Mouse (Mus musculus): Measurements from ENCODE around the gene Wdr78. TPM values are rescaled to one million over a fixed set of nuclear protein-coding genes. Genes with fewer than 3 reads are reported as not detected.

Wdr78 gene
- polyA plus RNA-seq, 1 experiment = 8.5 TPM

DNA sequence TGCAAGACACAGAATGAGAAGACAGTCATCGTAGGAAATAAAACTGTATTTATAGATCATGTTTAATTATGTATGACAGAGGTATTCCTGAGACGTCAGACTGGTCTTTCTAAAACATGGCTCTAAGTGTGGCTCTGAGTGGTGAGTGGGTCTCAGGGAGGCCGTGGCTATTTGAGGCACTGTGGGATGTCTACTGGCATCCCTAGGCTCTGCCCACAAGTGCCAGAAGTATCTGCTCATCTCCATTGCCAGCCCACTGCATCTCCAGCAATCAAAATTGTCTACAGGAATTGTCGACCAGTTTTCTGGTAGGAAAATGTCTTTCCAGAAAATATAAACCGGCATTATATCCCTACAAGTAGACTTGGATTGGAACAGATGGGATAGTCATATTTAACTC, 57.4 kb downstream of the Wdr78 start:
- no peak for TF ChIP-seq CTCF (IDR thresholded peaks at IDR 0.05; ENCODE audit: borderline replicate concordance, extremely low read depth, insufficient read depth, insufficient read length)
- TF ChIP-seq POLR2A (IDR thresholded peaks at IDR 0.05; ENCODE audit: borderline replicate concordance, extremely low read depth, insufficient read depth, insufficient read length, poor library complexity, severe bottlenecking) = no peak
- DNase-seq (ENCODE audit: low read depth) = no peak

DNA sequence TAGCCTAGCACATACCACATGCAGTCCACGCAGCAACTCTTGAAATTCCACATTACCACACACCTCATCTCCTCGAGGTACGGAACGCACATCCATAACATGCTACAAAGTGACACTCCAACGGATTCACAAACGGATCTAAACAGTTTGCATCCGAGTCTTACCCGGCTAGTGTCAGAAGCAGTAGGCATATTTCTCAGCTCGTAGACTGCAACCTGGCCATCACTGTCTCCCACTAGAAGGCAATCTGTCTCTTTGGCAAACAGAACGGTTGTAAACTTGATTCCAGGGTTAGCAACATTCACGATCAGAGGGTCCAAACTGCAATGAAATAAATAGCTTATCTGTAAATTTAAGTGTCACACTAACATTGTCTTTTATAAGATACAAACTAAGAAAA, 66.3 kb downstream of the Wdr78 start:
- DNase-seq (ENCODE audit: low read depth) = peak; percentile 2
- no peak for TF ChIP-seq CTCF (IDR thresholded peaks at IDR 0.05; ENCODE audit: borderline replicate concordance, extremely low read depth, insufficient read depth, insufficient read length)
- TF ChIP-seq POLR2A (IDR thresholded peaks at IDR 0.05; ENCODE audit: borderline replicate concordance, extremely low read depth, insufficient read depth, insufficient read length, poor library complexity, severe bottlenecking) = no peak

DNA sequence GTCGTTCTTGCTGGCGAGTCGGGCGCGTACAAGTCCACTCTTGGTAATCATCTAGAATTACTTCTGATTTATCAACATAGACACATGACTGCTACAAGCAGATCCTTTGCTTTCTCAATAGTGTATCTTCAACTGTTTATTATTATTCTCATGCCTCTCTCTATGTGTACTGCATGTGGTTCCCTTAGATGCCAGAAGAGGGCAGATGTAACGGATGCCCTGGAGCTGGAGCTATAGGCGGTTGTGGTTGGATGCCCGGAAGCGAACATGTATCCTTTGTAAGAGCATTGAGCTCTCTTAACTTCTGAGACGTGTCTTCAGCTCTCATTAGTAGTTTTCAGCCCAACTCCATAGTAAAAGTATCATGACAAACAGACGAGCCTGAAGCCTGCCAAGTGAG, 71.4 kb downstream of the Wdr78 start:
- DNase-seq (ENCODE audit: low read depth) = no peak
- TF ChIP-seq CTCF (IDR thresholded peaks at IDR 0.05; ENCODE audit: borderline replicate concordance, extremely low read depth, insufficient read depth, insufficient read length) (no peak), POLR2A (IDR thresholded peaks at IDR 0.05; ENCODE audit: borderline replicate concordance, extremely low read depth, insufficient read depth, insufficient read length, poor library complexity, severe bottlenecking) (no peak)

DNA sequence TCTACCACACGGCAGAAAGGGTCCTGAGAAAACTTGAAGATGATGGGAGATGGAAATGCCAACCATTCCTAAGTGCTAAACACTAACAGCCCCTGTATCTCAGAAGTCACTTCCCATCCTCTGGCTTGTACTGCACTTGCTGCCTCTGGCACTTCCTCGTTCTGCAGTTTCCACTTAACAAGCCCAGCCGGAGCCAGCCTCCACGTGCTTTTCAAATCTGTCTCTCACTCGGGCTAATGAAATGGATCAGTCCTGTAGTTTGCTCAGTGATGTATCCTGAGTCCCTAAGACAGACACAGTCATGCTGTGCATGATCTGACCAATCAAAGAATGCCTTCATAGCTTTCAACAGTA, 74.5 kb downstream of the Wdr78 start:
- TF ChIP-seq CTCF (IDR thresholded peaks at IDR 0.05; ENCODE audit: borderline replicate concordance, extremely low read depth, insufficient read depth, insufficient read length) (no peak), POLR2A (IDR thresholded peaks at IDR 0.05; ENCODE audit: borderline replicate concordance, extremely low read depth, insufficient read depth, insufficient read length, poor library complexity, severe bottlenecking) (no peak)

DNA sequence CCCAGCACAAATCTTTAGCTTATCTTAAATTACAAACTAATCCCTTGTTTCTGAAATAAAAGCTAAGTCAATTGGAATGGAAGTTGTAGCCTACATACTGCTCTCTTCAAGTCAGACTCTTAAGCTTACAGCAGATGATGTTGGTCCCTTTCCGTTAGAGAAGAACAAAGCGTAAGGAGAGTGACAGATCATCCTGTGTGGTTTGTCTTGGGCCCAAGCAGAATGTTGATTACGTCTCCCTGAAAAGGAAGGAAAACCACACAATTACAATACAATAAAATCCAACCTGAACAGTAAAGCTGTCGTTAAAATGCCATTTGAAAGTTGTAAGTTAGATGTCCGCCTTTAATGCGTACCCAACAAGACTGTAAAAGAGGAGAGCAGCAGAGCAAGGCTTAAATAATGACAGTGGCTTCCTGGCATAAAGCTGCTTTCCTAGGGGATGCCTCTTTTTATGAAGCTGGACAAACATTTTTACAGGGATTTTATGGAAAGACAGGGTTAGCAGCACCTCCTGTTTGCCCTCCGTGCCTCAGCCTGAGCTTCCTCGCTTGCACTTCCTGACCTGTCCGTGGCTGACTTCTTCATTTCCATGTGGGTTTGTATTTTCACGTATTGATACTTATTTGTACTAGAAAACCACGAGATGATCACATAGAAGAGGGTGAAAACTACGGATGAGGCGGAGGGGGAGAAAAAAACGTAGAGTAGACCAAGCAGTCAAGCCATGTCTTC, 75.1 kb downstream of the Wdr78 start:
- DNase-seq (ENCODE audit: low read depth) = no peak
- TF ChIP-seq CTCF (IDR thresholded peaks at IDR 0.05; ENCODE audit: borderline replicate concordance, extremely low read depth, insufficient read depth, insufficient read length) (no peak), POLR2A (IDR thresholded peaks at IDR 0.05; ENCODE audit: borderline replicate concordance, extremely low read depth, insufficient read depth, insufficient read length, poor library complexity, severe bottlenecking) (no peak)

More for the DNA sequence above, 74.5 kb downstream of the Wdr78 start:
- no peak for DNase-seq (ENCODE audit: low read depth)

DNA sequence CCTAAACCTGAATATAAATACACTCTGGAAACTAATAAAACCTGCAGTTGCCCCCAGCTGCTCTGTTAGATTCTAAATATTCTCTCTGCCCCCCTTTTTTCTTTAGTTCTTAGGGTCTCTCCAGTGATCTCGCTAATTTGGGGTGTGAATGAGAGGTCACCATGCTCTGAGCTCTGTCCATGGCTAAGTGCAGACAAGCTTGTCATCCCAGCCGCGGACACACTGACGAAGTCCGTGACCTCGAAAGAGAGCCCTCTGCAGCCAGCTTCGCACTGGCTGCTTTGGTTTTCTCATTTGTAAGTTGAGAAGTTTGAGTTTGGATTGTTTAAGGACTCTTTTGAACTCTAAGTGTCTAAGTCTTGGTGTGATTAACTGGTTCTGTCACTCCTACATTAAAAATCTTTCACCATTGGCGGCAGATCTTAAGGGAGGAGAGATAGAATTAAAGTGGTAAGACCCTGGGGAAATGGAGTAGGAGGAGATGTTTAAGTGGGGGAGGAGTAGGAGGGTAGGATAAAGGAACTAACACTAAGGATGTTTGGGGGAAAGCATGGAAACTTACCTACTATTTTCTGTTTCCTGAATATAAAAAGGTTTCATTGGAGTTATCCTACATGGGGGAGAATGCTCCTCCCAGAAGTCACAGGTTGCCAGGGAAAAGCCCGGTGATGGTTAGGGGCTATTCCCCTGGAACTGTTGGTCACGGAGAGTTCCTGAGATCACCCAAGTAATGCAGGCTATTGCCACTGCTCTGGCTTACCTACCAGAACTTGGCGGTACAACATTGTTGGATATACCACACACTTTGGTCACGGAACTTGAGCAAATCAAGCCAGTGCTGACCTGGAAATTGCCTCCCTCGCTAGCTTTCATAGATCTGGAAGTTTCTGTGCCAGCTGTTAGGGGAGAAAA, 85.9 kb downstream of the Wdr78 start:
- TF ChIP-seq CTCF (IDR thresholded peaks at IDR 0.05; ENCODE audit: borderline replicate concordance, extremely low read depth, insufficient read depth, insufficient read length) (no peak), POLR2A (IDR thresholded peaks at IDR 0.05; ENCODE audit: borderline replicate concordance, extremely low read depth, insufficient read depth, insufficient read length, poor library complexity, severe bottlenecking) (no peak)
- no peak for DNase-seq (ENCODE audit: low read depth)

DNA sequence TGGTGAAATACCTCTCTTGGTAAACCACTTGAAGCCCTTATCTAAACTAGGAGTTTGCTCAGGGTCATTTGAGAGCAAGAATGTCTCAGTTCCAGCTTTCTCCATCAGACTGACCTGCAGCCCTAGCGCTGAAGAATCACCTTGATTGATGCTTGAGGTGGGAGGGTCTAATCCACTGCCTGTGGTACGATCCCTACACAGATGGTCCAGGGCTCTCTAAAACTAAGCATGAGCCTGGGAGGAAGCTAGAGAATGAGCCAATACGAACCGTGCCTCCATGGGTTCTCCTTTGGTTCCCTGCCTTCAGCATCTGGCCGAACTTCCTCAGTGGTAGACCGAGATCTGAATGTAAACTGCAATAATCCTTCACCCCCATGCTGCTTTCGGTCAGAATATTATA, 86.6 kb downstream of the Wdr78 start:
- no peak for DNase-seq (ENCODE audit: low read depth)
- TF ChIP-seq POLR2A (IDR thresholded peaks at IDR 0.05; ENCODE audit: borderline replicate concordance, extremely low read depth, insufficient read depth, insufficient read length, poor library complexity, severe bottlenecking) (no peak), CTCF (IDR thresholded peaks at IDR 0.05; ENCODE audit: borderline replicate concordance, extremely low read depth, insufficient read depth, insufficient read length) (no peak)

DNA sequence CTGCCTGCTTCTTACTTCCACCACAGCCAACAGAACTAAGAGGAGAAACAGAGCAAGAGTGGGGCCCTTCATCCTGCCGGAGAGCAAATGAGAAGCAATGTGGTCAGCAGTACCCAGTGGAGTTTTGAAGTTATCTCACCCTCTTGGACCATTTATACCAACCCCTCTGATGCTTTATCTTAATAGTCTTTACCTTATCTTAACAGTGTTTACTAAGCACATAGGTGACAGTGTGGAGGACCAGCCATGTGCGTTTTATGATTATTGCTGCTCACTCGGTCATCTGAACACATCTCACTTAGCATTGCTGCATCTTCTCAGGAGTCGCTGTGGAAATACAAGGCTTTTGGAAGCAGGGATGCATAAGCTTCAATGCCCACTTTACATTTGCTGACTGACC, 87.7 kb downstream of the Wdr78 start, which contains the start of gene Insl5:
Gene Insl5 (minus strand): TSS at position 222 of the 400 bp plus-strand sequence.
- TF ChIP-seq CTCF (IDR thresholded peaks at IDR 0.05; ENCODE audit: borderline replicate concordance, extremely low read depth, insufficient read depth, insufficient read length) (no peak), POLR2A (IDR thresholded peaks at IDR 0.05; ENCODE audit: borderline replicate concordance, extremely low read depth, insufficient read depth, insufficient read length, poor library complexity, severe bottlenecking) (no peak)
- DNase-seq (ENCODE audit: low read depth) = no peak

DNA sequence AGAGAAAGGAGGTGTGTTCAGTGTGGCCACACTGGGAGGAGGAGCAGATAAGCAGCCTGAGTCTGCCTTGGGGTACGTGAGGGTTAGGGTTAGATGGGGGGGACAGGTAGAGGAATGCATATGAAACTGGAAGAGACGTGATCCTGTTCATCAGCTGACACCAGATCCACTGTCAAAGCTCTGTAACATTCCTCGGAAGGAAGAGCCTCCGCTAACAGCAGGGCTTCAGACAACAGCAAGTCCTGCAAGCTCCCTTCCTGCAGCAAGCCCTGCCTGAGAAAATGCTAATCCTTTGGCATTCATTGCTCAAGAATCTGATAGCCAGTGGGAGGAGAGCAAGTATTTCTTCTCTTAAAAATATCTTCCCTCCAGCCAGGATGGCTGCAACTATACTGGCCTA, 100.9 kb downstream of the Wdr78 start:
- DNase-seq (ENCODE audit: low read depth) = peak; percentile 46
- no peak for TF ChIP-seq POLR2A (IDR thresholded peaks at IDR 0.05; ENCODE audit: borderline replicate concordance, extremely low read depth, insufficient read depth, insufficient read length, poor library complexity, severe bottlenecking)
- no peak for TF ChIP-seq CTCF (IDR thresholded peaks at IDR 0.05; ENCODE audit: borderline replicate concordance, extremely low read depth, insufficient read depth, insufficient read length)

DNA sequence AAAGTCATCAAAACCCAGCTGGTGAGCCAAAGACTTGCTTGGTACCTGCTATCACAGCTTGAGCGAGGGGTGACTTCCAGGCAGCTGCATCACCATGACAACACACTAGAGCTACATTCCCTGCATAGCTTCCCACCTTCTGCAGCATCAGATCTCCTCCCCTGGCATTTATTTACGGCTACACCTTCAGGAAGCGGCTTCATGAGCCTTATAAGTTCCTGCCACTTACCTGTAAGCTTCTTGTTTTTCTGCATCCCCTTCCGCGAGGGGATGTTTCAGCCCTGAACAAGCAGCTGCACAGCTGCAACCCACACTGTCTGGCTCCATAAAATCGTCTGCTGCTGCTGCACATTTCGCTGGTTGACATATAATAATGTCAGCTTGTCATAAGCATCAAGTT, 102.5 kb downstream of the Wdr78 start:
- DNase-seq (ENCODE audit: low read depth) = peak; percentile 82
- no peak for TF ChIP-seq POLR2A (IDR thresholded peaks at IDR 0.05; ENCODE audit: borderline replicate concordance, extremely low read depth, insufficient read depth, insufficient read length, poor library complexity, severe bottlenecking)
- no peak for TF ChIP-seq CTCF (IDR thresholded peaks at IDR 0.05; ENCODE audit: borderline replicate concordance, extremely low read depth, insufficient read depth, insufficient read length)

DNA sequence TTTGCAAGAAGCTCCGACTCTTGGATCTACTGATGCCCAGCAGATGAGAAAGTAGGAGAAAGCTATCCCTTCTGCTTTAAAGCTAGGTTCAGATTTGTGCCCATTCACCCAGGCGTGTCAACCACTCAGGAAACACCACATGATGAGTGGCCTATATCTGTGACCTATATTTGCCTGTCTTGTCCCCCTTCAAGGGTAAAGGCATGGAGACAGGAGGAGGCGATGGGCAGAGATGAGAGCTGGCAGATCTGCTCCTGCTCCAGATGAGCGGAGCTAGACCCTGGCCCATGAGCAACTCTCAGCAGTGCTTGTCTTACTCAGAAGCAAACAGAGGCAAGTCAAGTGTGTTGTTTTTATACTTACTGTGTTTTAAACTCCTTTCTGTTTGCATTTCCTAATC, 103.6 kb downstream of the Wdr78 start:
- no peak for TF ChIP-seq POLR2A (IDR thresholded peaks at IDR 0.05; ENCODE audit: borderline replicate concordance, extremely low read depth, insufficient read depth, insufficient read length, poor library complexity, severe bottlenecking)
- TF ChIP-seq CTCF (IDR thresholded peaks at IDR 0.05; ENCODE audit: borderline replicate concordance, extremely low read depth, insufficient read depth, insufficient read length) = no peak
- no peak for DNase-seq (ENCODE audit: low read depth)

Data from brain, embryonic 14.5 days (tissue).